Mouse (Mus musculus): ENCODE results near the gene Tssk3.

- TF ChIP-seq CTCF (IDR thresholded peaks at IDR 0.05; ENCODE audit: borderline replicate concordance, control insufficient read depth, extremely low read depth, insufficient read depth, low read length, poor library complexity) (no peak), POLR2A (IDR thresholded peaks at IDR 0.05; ENCODE audit: control insufficient read depth, extremely low read depth, insufficient read depth, low read length, poor library complexity) (no peak)
Measured at GRCm38 (mm10) chr4:129494681-129495080, 3.9 kb upstream of the Tssk3 start.
